Mouse (Mus musculus) embryonic facial prominence, embryonic 15.5 days (tissue): ENCODE results near the gene Lrrc3c. TPM values are rescaled to one million over a fixed set of nuclear protein-coding genes. Genes with fewer than 3 reads are reported as not detected.
"Not testable (repeated sequence)": the region's sequence is repeated elsewhere in the genome, so short reads cannot be mapped to it uniquely, and the experiment has no call there.

Experiments used
- ATAC-seq: fragments of 200-750 bp; cut with Nextera tagmentation; 2 replicates; pipeline ENCODE4 v1.8.0; 2017; ENCODE audit warnings: low read depth, moderate TSS enrichment; ENCODE audit not compliant: insufficient number of reproducible peaks, low FRiP score, low TSS enrichment
- H3K27ac ChIP-seq: fragments of 300-500 bp; sonication (generic); replicated peaks from 2 replicates; pipeline ENCODE4 v1.5.1; 2015; ENCODE audit warnings: mild to moderate bottlenecking, inconsistent platforms
- H3K27me3 ChIP-seq: fragments of 300-500 bp; sonication (generic); 2 replicates; pipeline ENCODE4 v1.6.1; 2015; ENCODE audit warnings: inconsistent platforms
- H3K36me3 ChIP-seq: fragments of 300-500 bp; sonication (generic); 2 replicates; pipeline ENCODE4 v1.6.1; 2015; ENCODE audit warnings: mild to moderate bottlenecking, inconsistent platforms
- H3K4me1 ChIP-seq: fragments of 300-500 bp; sonication (generic); 2 replicates; pipeline ENCODE4 v1.6.1; 2015; ENCODE audit warnings: inconsistent platforms
- H3K4me2 ChIP-seq: fragments of 300-500 bp; sonication (generic); replicated peaks from 2 replicates; pipeline ENCODE4 v1.6.1; 2015; ENCODE audit warnings: mild to moderate bottlenecking, inconsistent platforms
- H3K4me3 ChIP-seq: fragments of 300-500 bp; sonication (generic); replicated peaks from 2 replicates; pipeline ENCODE4 v1.5.1; 2015; ENCODE audit warnings: mild to moderate bottlenecking, inconsistent platforms
- H3K9ac ChIP-seq: fragments of 300-500 bp; sonication (generic); 2 replicates; pipeline ENCODE4 v1.6.1; 2015; ENCODE audit warnings: inconsistent platforms
- H3K9me3 ChIP-seq: fragments of 300-500 bp; sonication (generic); replicated peaks from 2 replicates; pipeline ENCODE4 v1.6.1; 2016; ENCODE audit warnings: inconsistent platforms
- WGBS: fragments of 180-500 bp; shearing (Covaris S2); methylation state at CpG from one replicate; pipeline ENCODE4 v1.1.7; 2015; 5-methylcytosine and 5-hydroxymethylcytosine counted together
- polyA plus RNA-seq: library from polyadenylated mRNA; unstranded; fragments of >200 nt; fragmentation: Nextera tagmentation; extraction: Ambion mirVana; gene quantifications from 2 replicates; pipeline ENCODE4 v1.2.1, GENCODE M21; 2015

The Lrrc3c gene
- polyA plus RNA-seq, 1 experiment from 2014 or later = not detected

DNA sequence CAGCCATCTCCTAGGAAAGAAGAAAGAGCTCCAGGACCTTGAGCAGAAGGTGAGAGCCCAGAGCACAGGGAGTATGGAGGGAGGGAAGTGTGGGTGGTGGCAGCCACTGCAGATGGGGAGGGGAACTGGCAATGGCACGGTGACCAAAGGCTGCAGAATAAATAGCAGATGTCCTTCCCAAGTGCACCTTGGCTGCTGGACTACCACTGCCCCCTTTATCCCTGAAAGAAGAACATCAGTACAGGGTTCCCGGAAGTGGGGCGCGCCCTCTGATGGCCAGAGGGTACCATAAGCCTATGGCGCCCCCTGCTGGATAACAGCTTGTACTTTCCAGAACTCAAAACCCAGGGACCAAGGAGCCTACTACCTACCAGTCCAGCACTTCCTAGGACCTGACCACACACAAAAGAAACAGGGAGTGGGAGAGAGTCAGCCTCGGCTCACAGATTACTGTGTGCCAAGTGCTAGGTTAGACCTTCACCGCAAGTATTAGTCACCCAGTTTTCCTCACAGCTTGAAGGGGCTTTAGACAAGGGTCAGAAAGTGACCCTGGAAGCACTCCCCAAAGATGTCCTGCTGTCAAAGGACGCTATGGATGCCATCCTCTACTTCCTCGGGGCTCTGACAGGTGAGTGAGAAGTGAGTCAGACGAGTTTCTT, 37.4 kb downstream of the Lrrc3c start:
- not testable (repeated sequence) for H3K4me1 ChIP-seq, H3K27me3 ChIP-seq, H3K4me3 ChIP-seq, H3K9ac ChIP-seq, ATAC-seq, H3K27ac ChIP-seq, H3K36me3 ChIP-seq, H3K9me3 ChIP-seq, H3K4me2 ChIP-seq
- 30% methylated on average over 10 of the region's 10 CpGs for WGBS

DNA sequence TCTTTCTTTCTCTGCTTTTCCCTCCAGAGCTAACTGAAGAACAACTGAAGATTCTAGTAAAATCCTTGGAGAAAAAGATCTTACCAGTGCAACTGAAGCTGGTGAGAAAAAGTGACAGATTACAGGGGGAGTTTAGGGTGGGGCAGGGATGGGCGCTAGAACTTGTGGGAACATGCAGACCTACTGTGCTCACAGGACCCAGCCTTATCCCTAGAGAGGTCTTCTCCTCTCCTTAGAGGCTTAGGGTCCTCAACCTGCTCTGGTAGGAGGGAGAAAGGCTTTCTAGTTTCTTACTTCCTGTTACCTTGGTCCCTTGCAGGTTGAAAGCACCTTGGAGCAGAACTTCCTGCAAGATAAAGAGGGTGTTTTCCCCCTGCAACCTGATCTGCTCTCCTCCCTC, 39.4 kb downstream of the Lrrc3c start:
- H3K9me3 ChIP-seq = no peaks in the 10 kb centered on the region
- H3K9ac ChIP-seq = no peak overlapping the region
- no peak overlapping the region for H3K4me3 ChIP-seq
- H3K4me1 ChIP-seq = no peaks in the 10 kb centered on the region
- H3K36me3 ChIP-seq = no peaks in the 10 kb centered on the region
- no peak for ATAC-seq
- H3K27me3 ChIP-seq = 0 out of 2 replicates have a peak, but pooled peaks cover 5% of the 10 kb centered on the region
- WGBS = 78% methylated on average over 1 of the region's 1 CpGs
- no peak overlapping the region for H3K27ac ChIP-seq
- H3K4me2 ChIP-seq = no peak overlapping the region

DNA sequence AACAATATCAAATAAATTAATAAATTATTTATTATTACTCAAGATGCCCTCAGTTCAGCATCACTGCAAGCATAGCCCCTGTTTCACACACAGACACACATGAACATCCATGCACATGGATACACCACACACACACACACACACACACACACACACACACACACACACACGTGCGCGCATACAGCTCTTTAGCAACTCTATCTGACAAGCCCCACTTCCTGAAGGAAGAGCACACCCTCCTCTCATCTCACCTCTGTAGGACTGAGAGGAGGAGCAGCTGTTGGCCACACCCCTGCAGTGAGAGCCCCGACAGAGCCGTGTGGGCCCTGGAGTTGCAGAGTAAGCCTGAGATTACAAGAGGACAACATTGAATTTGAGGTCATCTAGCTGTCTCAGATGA, 42.0 kb downstream of the Lrrc3c start:
- H3K36me3 ChIP-seq = no peaks in the 10 kb centered on the region
- ATAC-seq = no peak
- 0 out of 2 replicates have a peak, but pooled peaks cover 5% of the 10 kb centered on the region for H3K27me3 ChIP-seq
- H3K4me2 ChIP-seq = no peak overlapping the region
- H3K27ac ChIP-seq = no peak overlapping the region
- H3K4me1 ChIP-seq = no peaks in the 10 kb centered on the region
- H3K4me3 ChIP-seq = no peak overlapping the region
- H3K9ac ChIP-seq = no peak overlapping the region
- no peaks in the 10 kb centered on the region for H3K9me3 ChIP-seq
- WGBS = 64% methylated on average over 5 of the region's 5 CpGs

DNA sequence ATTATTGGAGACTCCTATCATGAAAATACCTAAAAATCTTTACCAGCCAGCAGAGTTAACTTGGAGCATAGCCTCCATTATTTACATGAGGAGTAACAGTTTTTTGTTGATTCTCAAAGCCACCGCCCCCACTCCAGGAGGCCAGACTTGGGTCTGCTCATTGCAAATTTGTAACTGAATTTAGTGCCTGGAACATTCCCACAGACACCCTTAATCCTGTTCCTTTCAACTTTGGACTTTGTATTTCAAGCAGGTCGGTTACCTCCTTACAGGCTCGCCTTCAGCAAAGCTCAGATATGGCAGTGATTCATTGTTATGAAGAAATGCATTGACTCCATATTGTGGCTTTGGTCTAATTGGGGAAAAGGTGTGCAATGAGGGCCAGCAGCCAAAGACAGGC, 46.7 kb downstream of the Lrrc3c start:
- no peak overlapping the region for H3K27ac ChIP-seq
- peaks cover 15% of the 10 kb centered on the region for H3K27me3 ChIP-seq
- no peak overlapping the region for H3K4me3 ChIP-seq
- no peak overlapping the region for H3K4me2 ChIP-seq
- ATAC-seq = no peak
- no peaks in the 10 kb centered on the region for H3K4me1 ChIP-seq
- no peaks in the 10 kb centered on the region for H3K36me3 ChIP-seq
- H3K9me3 ChIP-seq = no peaks in the 10 kb centered on the region
- H3K9ac ChIP-seq = no peak overlapping the region
- 78% methylated on average over 3 of the region's 3 CpGs for WGBS

DNA sequence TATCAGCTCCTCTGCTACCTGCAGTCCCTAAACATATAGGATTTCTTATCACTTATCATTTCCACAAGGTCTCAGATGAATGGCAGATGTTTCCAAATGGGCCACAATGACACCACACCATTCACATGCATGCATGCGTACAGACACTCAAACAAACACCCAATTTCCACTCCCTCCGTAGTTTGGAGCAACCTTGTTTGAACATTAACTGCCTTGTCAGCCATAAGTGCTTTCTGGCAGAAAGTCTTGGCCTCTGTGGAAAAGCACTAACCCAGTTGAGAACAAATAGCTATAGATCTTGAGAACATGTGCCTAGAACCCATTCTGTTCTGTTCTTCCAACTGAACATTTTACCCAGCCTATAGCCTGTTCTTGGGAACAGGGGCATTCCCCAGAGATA, 47.9 kb downstream of the Lrrc3c start:
- Histone ChIP-seq H3K9ac (no peak overlapping the region), H3K27ac (no peak overlapping the region), H3K27me3 (peaks cover 19% of the 10 kb centered on the region), H3K9me3 (no peaks in the 10 kb centered on the region), H3K4me3 (no peak overlapping the region), H3K4me2 (no peak overlapping the region), H3K36me3 (no peaks in the 10 kb centered on the region), H3K4me1 (no peaks in the 10 kb centered on the region)
- 75% methylated on average over 2 of the region's 2 CpGs for WGBS
- ATAC-seq = no peak

DNA sequence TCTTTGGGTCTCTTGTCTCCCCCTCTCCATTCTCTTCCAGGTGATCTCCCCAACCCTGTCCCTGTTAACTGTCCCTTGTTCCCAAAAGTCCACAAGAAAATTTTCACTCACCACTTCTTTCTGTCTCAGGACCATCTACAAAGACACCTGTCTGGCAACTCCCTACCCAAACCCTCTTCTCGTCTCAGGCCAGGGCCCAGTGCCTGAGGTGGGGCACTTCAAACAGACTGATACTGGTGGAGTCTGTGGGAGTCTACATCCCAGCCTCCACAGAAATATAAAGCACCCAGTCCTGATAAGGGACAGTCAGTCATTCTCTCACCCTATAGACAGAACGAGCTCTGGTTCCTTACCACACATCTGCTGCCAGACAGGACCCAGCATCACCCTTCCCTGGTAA, 48.4 kb downstream of the Lrrc3c start, which contains the start of gene Gsdma2:
TSS of gene Gsdma2 (plus strand) at position 301 of the 400 bp plus-strand sequence.
- no peak for ATAC-seq
- no peak within 1 kb of the TSS for H3K4me2 ChIP-seq
- no peaks in the 10 kb centered on the region for H3K36me3 ChIP-seq
- no peak within 1 kb of the TSS for H3K27ac ChIP-seq
- 58% methylated on average over 2 of the region's 2 CpGs for WGBS
- no peaks in the 10 kb centered on the region for H3K4me1 ChIP-seq
- no peaks in the 10 kb centered on the region for H3K9me3 ChIP-seq
- H3K9ac ChIP-seq = no peak within 1 kb of the TSS
- peaks cover 16% of the 10 kb centered on the region for H3K27me3 ChIP-seq
- no peak within 1 kb of the TSS for H3K4me3 ChIP-seq

Other genes with a start within 250 kb of the Lrrc3c start
- 3.8 and 7.0 TPM in 2 replicates for gene Ppp1r1b, start 249.9 kb upstream of the Lrrc3c start, polyA plus RNA-seq
- gene Stard3, start 239.9 kb upstream of the Lrrc3c start, polyA plus RNA-seq = 41.0 and 41.3 TPM in 2 replicates
- gene Tcap, start 214.5 kb upstream of the Lrrc3c start, polyA plus RNA-seq = 8.4 and 12.2 TPM in 2 replicates
- 0.56 and 0.66 TPM in 2 replicates for gene Pnmt, start 211.8 kb upstream of the Lrrc3c start, polyA plus RNA-seq
- 13.7 and 16.8 TPM in 2 replicates for gene Pgap3, start 197.8 kb upstream of the Lrrc3c start, polyA plus RNA-seq
- 60.7 and 64.0 TPM in 2 replicates for gene Erbb2, start 185.8 kb upstream of the Lrrc3c start, polyA plus RNA-seq
- 109 and 111 TPM in 2 replicates for gene Mien1, start 159.3 kb upstream of the Lrrc3c start, polyA plus RNA-seq
- 16.2 and 22.4 TPM in 2 replicates for gene Grb7, start 151.9 kb upstream of the Lrrc3c start, polyA plus RNA-seq
- gene Ikzf3, start 52.3 kb upstream of the Lrrc3c start, polyA plus RNA-seq = 0.33 and 0.67 TPM in 2 replicates
- 0.16 TPM in 1 of 2 replicates, not detected in the other for gene Zpbp2, start 47.2 kb upstream of the Lrrc3c start, polyA plus RNA-seq
- 76.4 and 87.3 TPM in 2 replicates for gene Ormdl3, start 10.9 kb upstream of the Lrrc3c start, polyA plus RNA-seq
- gene Gm12355, start 27.4 kb downstream of the Lrrc3c start, polyA plus RNA-seq = 0.85 and 2.6 TPM in 2 replicates
- not detected in 2 replicates for gene Gsdma3, start 28.1 kb downstream of the Lrrc3c start, polyA plus RNA-seq
- gene Gsdma2, start 48.5 kb downstream of the Lrrc3c start, polyA plus RNA-seq = not detected in 2 replicates
- gene Gsdma, start 66.1 kb downstream of the Lrrc3c start, polyA plus RNA-seq = 11.8 and 14.0 TPM in 2 replicates
- 204 and 214 TPM in 2 replicates for gene Psmd3, start 84.3 kb downstream of the Lrrc3c start, polyA plus RNA-seq
- gene Csf3, start 103.0 kb downstream of the Lrrc3c start, polyA plus RNA-seq = 0.12 and 0.31 TPM in 2 replicates
- 52.3 and 53.3 TPM in 2 replicates for gene Med24, start 131.1 kb downstream of the Lrrc3c start, polyA plus RNA-seq
- gene Thra, start 142.3 kb downstream of the Lrrc3c start, polyA plus RNA-seq = 51.0 and 51.2 TPM in 2 replicates
- 1.7 and 1.8 TPM in 2 replicates for gene Nr1d1, start 177.0 kb downstream of the Lrrc3c start, polyA plus RNA-seq
- gene Msl1, start 197.2 kb downstream of the Lrrc3c start, polyA plus RNA-seq = 28.7 and 30.4 TPM in 2 replicates
- gene Casc3, start 206.6 kb downstream of the Lrrc3c start, polyA plus RNA-seq = 37.0 and 42.2 TPM in 2 replicates
- 13.0 and 13.9 TPM in 2 replicates for gene Rapgefl1, start 238.5 kb downstream of the Lrrc3c start, polyA plus RNA-seq